Mouse (Mus musculus): ENCODE data around the gene Tex9.
"Not testable (repeated sequence)": the region's sequence is repeated elsewhere in the genome, so short reads cannot be mapped to it uniquely, and the experiment has no call there.

Tex9 gene

DNA sequence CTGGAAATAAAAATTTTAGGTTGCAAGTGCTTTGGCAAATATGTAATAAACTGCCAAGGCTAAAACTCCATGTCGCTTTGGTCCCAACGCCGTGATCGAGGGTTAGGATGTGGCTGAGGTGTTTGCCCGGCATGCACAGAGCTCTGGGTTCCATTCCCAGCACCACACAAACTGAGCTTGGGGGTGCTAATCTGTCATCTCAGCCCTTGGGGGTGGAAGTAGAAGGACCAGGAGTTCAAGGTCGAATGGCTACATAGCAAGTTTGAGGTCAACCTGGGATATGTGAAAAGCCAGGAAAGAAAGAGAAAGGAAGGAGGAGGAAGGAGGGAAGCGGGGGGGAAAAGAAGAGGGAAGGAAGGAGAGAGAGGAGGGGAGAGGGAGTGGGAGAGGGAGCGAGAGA lies 87.6 kb downstream of the Tex9 start:
- Histone ChIP-seq H3K9me3 (ENCODE audit: low read length) (peaks cover 2% of the 10 kb centered on the region; the same call in 1 of the 2 replicates), H3K4me1 (replicated peaks; ENCODE audit: low read depth, low read length) (no peaks in the 10 kb centered on the region; the same call in 1 of the 2 replicates), H3K4me3 (replicated peaks; ENCODE audit: low read length) (no peak overlapping the region), H3K36me3 (ENCODE audit: insufficient read depth, low read length) (no peaks in the 10 kb centered on the region), H3K27me3 (ENCODE audit: insufficient read depth, low read length) (peaks cover 9% of the 10 kb centered on the region; the same call in 1 of the 2 replicates)
- TF ChIP-seq POU5F1 (IDR thresholded peaks at IDR 0.05; ENCODE audit: borderline replicate concordance, low read length): no peak
- no peak for TF ChIP-seq NANOG (IDR thresholded peaks at IDR 0.05; ENCODE audit: borderline replicate concordance, low read length)
- TF ChIP-seq CTCF (conservative IDR thresholded peaks at IDR 0.05; ENCODE audit: low read length): no peak

GRCm38 (mm10) chr9:72403421-72403820 lies 88.6 kb downstream of the Tex9 start:
- peaks cover 12% of the 10 kb centered on the region for H3K9me3 ChIP-seq (ENCODE audit: low read length)
- H3K4me1 ChIP-seq (replicated peaks; ENCODE audit: low read depth, low read length): no peaks in the 10 kb centered on the region; the same call in 1 of the 2 replicates
- TF ChIP-seq CTCF (conservative IDR thresholded peaks at IDR 0.05; ENCODE audit: low read length): no peak
- TF ChIP-seq POU5F1 (IDR thresholded peaks at IDR 0.05; ENCODE audit: borderline replicate concordance, low read length): no peak
- no peak for TF ChIP-seq NANOG (IDR thresholded peaks at IDR 0.05; ENCODE audit: borderline replicate concordance, low read length)
- no peaks in the 10 kb centered on the region for H3K36me3 ChIP-seq (ENCODE audit: insufficient read depth, low read length)
- H3K27me3 ChIP-seq (ENCODE audit: insufficient read depth, low read length): peaks cover 9% of the 10 kb centered on the region; the same call in 1 of the 2 replicates
- H3K4me3 ChIP-seq (replicated peaks; ENCODE audit: low read length): no peak overlapping the region

DNA sequence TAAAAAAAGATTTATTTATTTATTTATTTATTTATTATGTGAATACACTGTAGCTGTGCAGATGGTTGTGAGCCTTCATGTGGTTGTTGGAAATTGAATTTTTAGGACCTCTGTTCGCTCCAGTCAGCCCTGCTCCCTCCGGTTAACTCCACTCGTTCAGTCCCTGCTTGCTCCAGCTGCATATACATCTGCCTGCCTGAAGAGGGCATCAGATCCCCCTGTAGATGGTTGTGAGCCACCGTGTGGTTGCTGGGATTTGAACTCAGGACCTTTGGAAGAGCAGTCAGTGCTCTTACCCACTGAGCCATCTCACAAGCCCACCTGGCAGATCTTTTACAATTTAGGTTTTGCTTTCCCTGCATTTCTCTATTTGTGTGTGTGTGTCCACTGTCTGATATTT lies 90.2 kb downstream of the Tex9 start:
- not testable (repeated sequence) for H3K4me1 ChIP-seq (replicated peaks; ENCODE audit: low read depth, low read length); H3K36me3 ChIP-seq (ENCODE audit: insufficient read depth, low read length); H3K27me3 ChIP-seq (ENCODE audit: insufficient read depth, low read length); H3K4me3 ChIP-seq (replicated peaks; ENCODE audit: low read length)
- peaks cover 17% of the 10 kb centered on the region for H3K9me3 ChIP-seq (ENCODE audit: low read length)
- TF ChIP-seq CTCF (conservative IDR thresholded peaks at IDR 0.05; ENCODE audit: low read length): peak; percentile 32

All from E14TG2a.4 (cell line).